Mouse (Mus musculus) heart, embryonic 16.5 days (tissue): Measurements from ENCODE around the gene Msl1. TPM values are rescaled to one million over a fixed set of nuclear protein-coding genes. Genes with fewer than 3 reads are reported as not detected.
A peak's percentile ranks its signal among the peaks of the same experiment; 100 is the strongest.

Source experiments
- ATAC-seq: fragments of 200-750 bp; cut with Nextera tagmentation; replicated peaks from 2 replicates; pipeline ENCODE4 v1.8.0; 2017; ENCODE audit warnings: moderate number of reproducible peaks; ENCODE audit not compliant: insufficient read depth, low FRiP score; ENCODE audit errors: extremely low read depth
- H3K27ac ChIP-seq: fragments of 300-500 bp; sonication (generic); 2 replicates; pipeline ENCODE4 v1.5.1; 2014; ENCODE audit warnings: mild to moderate bottlenecking, low read length, control low read depth, moderate library complexity
- H3K27me3 ChIP-seq: fragments of 300-500 bp; sonication (generic); 2 replicates; pipeline ENCODE4 v1.6.1; 2014; ENCODE audit warnings: low read length, mixed read lengths; ENCODE audit not compliant: control insufficient read depth, insufficient read depth
- H3K36me3 ChIP-seq: fragments of 300-500 bp; sonication (generic); 2 replicates; pipeline ENCODE4 v1.6.1; 2014; ENCODE audit not compliant: control insufficient read depth, insufficient read depth
- H3K4me1 ChIP-seq: fragments of 300-500 bp; sonication (generic); 2 replicates; pipeline ENCODE4 v1.6.1; 2014; ENCODE audit warnings: low read length, mixed read lengths; ENCODE audit not compliant: control insufficient read depth, insufficient read depth
- H3K4me2 ChIP-seq: fragments of 300-500 bp; sonication (generic); 2 replicates; pipeline ENCODE4 v1.6.1; 2014; ENCODE audit warnings: low read depth, mild to moderate bottlenecking, control low read depth, low read length
- H3K4me3 ChIP-seq: fragments of 300-500 bp; sonication (generic); 2 replicates; pipeline ENCODE4 v1.5.1; 2014; ENCODE audit warnings: mild to moderate bottlenecking, control low read depth, low read length
- H3K9ac ChIP-seq: fragments of 300-500 bp; sonication (generic); 2 replicates; pipeline ENCODE4 v1.6.1; 2014; ENCODE audit warnings: low read length, control low read depth
- H3K9me3 ChIP-seq: fragments of 300-500 bp; sonication (generic); replicated peaks from 2 replicates; pipeline ENCODE4 v1.6.1; 2016; ENCODE audit warnings: low read length; ENCODE audit not compliant: control insufficient read depth
- WGBS: fragments of 180-500 bp; shearing (Covaris S2); extraction: QIAGEN DNeasy Blood & Tissue Kit; methylation state at CpG from one replicate; pipeline ENCODE4 v1.1.7; 2014; 5-methylcytosine and 5-hydroxymethylcytosine counted together
- polyA plus RNA-seq: library from polyadenylated mRNA; unstranded; fragments of >200 nt; fragmentation: Nextera tagmentation; extraction: Ambion mirVana; gene quantifications from 2 replicates; pipeline ENCODE4 v1.2.1, GENCODE M21; 2015

Gene Msl1
- polyA plus RNA-seq, 1 experiment from 2014 or later = 15.2 TPM

GRCm38 (mm10) chr11:98789219-98789807, 6.0 kb upstream of the Msl1 start:
- H3K4me2 ChIP-seq = peak overlapping the region; percentile 97
- WGBS = under 1% methylated on average over 25 of the region's 25 CpGs
- H3K36me3 ChIP-seq = no peaks in the 10 kb centered on the region
- H3K27ac ChIP-seq = peak overlapping the region; percentile 84
- no peaks in the 10 kb centered on the region for H3K27me3 ChIP-seq
- no peaks in the 10 kb centered on the region for H3K9me3 ChIP-seq
- peaks cover 53% of the 10 kb centered on the region for H3K4me1 ChIP-seq
- H3K9ac ChIP-seq = peak overlapping the region; percentile 71
- ATAC-seq = no peak
- peak overlapping the region; percentile 67 for H3K4me3 ChIP-seq

DNA sequence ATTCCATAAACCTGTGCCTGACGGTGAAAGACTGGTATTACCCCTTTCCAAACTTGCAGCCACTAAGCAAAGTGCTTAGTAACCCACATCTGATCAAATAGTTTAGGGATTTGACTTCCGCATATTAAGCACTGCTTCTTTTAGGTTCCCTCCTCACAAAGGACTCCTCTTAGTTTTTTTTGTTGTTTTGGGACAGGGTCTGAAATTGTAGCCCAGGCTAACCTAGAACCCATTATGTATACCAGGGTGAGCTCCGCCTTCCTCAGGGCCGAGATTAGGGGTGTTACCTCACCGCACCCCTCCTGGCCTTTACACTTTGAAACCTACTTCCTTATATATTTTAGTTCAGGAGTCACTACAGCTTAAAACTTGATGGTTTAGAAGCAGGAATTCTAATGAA, 5.5 kb upstream of the Msl1 start:
- H3K4me1 ChIP-seq = peaks cover 50% of the 10 kb centered on the region
- peak overlapping the region; percentile 67 for H3K4me3 ChIP-seq
- no peaks in the 10 kb centered on the region for H3K27me3 ChIP-seq
- peak overlapping the region; percentile 97 for H3K4me2 ChIP-seq
- peak overlapping the region; percentile 71 for H3K9ac ChIP-seq
- H3K36me3 ChIP-seq = no peaks in the 10 kb centered on the region
- H3K27ac ChIP-seq = no peak overlapping the region; the same call in 1 of the 2 replicates
- H3K9me3 ChIP-seq = no peaks in the 10 kb centered on the region
- 35% methylated on average over 5 of the region's 5 CpGs for WGBS
- no peak for ATAC-seq

DNA sequence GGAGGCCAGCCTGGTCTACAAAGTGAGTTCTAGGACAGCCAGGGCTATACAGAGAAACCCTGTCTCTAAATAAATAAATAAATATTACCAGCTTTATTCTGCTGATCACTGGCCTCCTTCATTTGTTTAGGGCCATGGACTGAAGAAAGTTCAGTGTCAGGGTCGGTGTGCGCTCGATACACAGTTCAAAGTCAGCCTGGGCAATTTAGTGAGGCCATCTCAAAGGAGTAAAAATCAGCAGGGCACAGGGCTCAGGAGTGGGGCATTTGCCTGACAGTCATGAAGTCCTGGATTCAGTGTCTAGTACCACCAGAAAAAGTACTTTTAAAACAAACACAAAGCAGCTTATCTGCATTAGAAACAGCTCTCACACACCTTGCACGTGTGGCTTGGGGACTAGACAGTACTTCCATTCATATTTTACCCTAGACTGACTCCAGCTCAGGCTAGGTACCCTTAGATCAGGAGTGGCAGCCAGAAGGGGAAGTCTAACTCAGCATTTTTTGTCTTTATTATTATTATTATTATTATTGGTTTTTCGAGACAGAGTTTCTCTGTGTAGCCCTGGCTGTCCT, 4.6 kb upstream of the Msl1 start:
- no peak overlapping the region for H3K4me2 ChIP-seq
- no peaks in the 10 kb centered on the region for H3K36me3 ChIP-seq
- no peak overlapping the region for H3K27ac ChIP-seq
- WGBS = 81% methylated on average over 5 of the region's 5 CpGs
- no peak overlapping the region for H3K4me3 ChIP-seq
- no peaks in the 10 kb centered on the region for H3K27me3 ChIP-seq
- H3K9ac ChIP-seq = no peak overlapping the region
- H3K9me3 ChIP-seq = no peaks in the 10 kb centered on the region
- H3K4me1 ChIP-seq = peaks cover 41% of the 10 kb centered on the region
- ATAC-seq = no peak

DNA sequence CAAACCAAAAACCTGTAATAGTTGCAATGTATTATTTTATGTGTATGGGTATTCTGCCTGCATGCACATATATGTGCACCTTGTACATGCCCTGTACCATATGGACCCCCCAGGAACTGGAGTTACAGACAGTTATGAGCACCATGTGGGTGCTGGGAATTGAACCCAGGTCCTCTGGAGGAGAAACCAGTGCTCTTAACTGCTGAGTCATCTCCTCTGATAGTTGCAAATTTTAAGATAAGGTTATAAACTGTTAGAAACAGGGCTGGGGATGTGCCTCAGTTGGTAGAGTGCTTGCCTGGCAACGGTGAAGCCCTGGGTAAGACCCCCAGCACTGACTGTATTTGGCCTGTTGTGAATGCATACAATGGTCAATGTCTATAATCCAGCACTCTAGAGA, 3.9 kb upstream of the Msl1 start:
- Histone ChIP-seq H3K4me3 (no peak overlapping the region), H3K4me2 (no peak overlapping the region), H3K4me1 (peaks cover 35% of the 10 kb centered on the region), H3K36me3 (no peaks in the 10 kb centered on the region), H3K27ac (no peak overlapping the region), H3K9me3 (no peaks in the 10 kb centered on the region), H3K27me3 (no peaks in the 10 kb centered on the region), H3K9ac (no peak overlapping the region)
- no peak for ATAC-seq
- 69% methylated on average over 1 of the region's 1 CpGs for WGBS

DNA sequence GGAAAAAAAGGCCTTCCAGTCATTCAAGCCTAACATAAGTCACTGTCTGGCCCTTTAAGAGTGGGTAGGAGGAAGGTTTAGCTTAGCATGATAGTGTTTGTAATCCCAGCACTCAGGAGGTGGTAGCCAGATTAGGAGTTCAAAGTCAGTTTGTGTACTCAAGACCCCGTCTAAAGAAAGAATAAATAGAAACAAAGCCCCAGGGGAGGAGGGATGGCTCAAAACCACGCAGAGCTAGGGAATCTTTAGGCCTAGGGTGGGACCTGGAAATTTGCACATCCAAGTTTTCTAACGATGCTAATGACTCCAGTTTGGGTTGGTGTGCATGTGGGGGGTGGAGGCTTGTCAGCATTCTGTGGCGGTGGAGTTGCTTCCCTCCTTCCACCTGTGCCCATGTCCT, 3.2 kb upstream of the Msl1 start:
- no peaks in the 10 kb centered on the region for H3K27me3 ChIP-seq
- no peak overlapping the region for H3K27ac ChIP-seq
- H3K4me2 ChIP-seq = no peak overlapping the region
- 20% methylated on average over 4 of the region's 4 CpGs for WGBS
- no peaks in the 10 kb centered on the region for H3K9me3 ChIP-seq
- no peak overlapping the region for H3K4me3 ChIP-seq
- peaks cover 31% of the 10 kb centered on the region for H3K4me1 ChIP-seq
- no peak for ATAC-seq
- no peak overlapping the region for H3K9ac ChIP-seq
- H3K36me3 ChIP-seq = no peaks in the 10 kb centered on the region

- peak overlapping the region; percentile 100 for H3K27ac ChIP-seq
- H3K9me3 ChIP-seq = no peaks in the 10 kb centered on the region
- H3K4me2 ChIP-seq = peak overlapping the region; percentile 81
- peaks cover 27% of the 10 kb centered on the region for H3K4me1 ChIP-seq
- H3K36me3 ChIP-seq = peaks cover 6% of the 10 kb centered on the region
- H3K9ac ChIP-seq = peak overlapping the region; percentile 100
- peak overlapping the region; percentile 100 for H3K4me3 ChIP-seq
- peak; percentile 58 for ATAC-seq
- H3K27me3 ChIP-seq = no peaks in the 10 kb centered on the region
- 0% methylated on average over 29 of the region's 30 CpGs for WGBS
Observed at GRCm38 (mm10) chr11:98794469-98795014, 774 bp upstream of the Msl1 start.

GRCm38 (mm10) chr11:98795714-98796514, 598 bp downstream of the Msl1 start:
- Histone ChIP-seq H3K27me3 (no peaks in the 10 kb centered on the region), H3K9me3 (no peaks in the 10 kb centered on the region), H3K27ac (peak overlapping the region; percentile 100), H3K36me3 (peaks cover 17% of the 10 kb centered on the region), H3K4me3 (peak overlapping the region; percentile 100), H3K4me2 (peak overlapping the region; percentile 81), H3K9ac (peak overlapping the region; percentile 100), H3K4me1 (peaks cover 22% of the 10 kb centered on the region)
- WGBS = under 1% methylated on average over 68 of the region's 74 CpGs
- peak; percentile 31 for ATAC-seq

DNA sequence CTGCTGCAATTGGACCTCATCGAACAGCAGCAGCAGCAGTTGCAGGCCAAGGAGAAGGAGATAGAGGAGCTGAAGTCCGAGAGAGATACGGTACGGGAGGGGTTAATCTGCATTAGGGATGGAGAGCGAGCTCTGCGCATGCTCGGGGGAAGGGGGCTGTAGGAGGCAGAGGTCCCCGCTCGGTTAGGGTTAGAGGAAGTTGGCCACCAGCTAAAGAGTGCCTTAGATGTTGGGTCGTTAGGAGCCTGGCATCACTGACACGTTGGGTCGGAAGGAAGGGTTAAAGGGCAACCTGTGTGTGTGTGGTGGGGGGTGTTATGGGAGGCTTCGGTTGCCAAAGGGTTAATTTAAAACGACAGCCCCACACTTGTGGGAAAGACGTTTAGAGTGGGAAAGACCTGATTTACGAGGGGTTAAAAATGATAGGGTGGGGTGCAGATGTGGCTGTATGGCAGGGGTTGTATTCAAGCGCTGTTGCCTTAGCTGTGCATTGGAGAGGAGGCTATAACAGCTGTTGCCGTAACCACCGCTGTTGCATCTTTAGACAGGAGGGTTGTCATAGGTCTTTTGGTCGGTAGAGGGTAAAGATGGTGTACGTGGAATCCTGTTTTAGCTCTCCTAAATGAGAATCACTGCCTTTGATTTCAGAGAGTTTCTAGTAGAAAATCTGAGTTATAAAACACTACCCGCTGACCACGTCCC, 1.4 kb downstream of the Msl1 start:
- WGBS = 1% methylated on average over 23 of the region's 23 CpGs
- Histone ChIP-seq H3K9me3 (no peaks in the 10 kb centered on the region), H3K4me2 (peak overlapping the region; percentile 81), H3K4me1 (peaks cover 22% of the 10 kb centered on the region), H3K36me3 (peaks cover 24% of the 10 kb centered on the region), H3K9ac (peak overlapping the region; percentile 100), H3K27ac (peak overlapping the region; percentile 100), H3K4me3 (peak overlapping the region; percentile 100), H3K27me3 (no peaks in the 10 kb centered on the region)
- ATAC-seq = peak; percentile 12; the same call in 1 of the 2 replicates
